Mouse (Mus musculus) myocyte (in vitro differentiated cells): ENCODE data around the gene Chrnb1.

Experiments
- CEBPB ChIP-seq: IDR thresholded peaks from 2 replicates; pipeline ENCODE4 v1.6.1; 2011; ENCODE audit warnings: mild to moderate bottlenecking, moderate library complexity; ENCODE audit not compliant: poor library complexity, insufficient read depth, severe bottlenecking
- E2F4 ChIP-seq: IDR thresholded peaks from one replicate; pipeline ENCODE4 v1.6.1; 2011; ENCODE audit warnings: mild to moderate bottlenecking, control low read depth, moderate library complexity; ENCODE audit not compliant: insufficient read depth
- MAX ChIP-seq: IDR thresholded peaks from one replicate; pipeline ENCODE4 v1.6.1; 2011; ENCODE audit warnings: low read depth, mild to moderate bottlenecking, control low read depth
- MYOD1 ChIP-seq, 3 experiments: IDR thresholded peaks; one replicate each; pipeline ENCODE4 v1.6.1; 2011; ENCODE audit warnings: control low read depth in 2 of 3, low read depth in 2 of 3, mild to moderate bottlenecking in 2 of 3, moderate library complexity in 1 of 3; ENCODE audit not compliant: insufficient read length in 2 of 3, control insufficient read depth in 1 of 3
- POLR2A ChIP-seq: IDR thresholded peaks from one replicate; pipeline ENCODE4 v1.6.1; 2011; ENCODE audit warnings: low read depth, mild to moderate bottlenecking, control low read depth, moderate library complexity; ENCODE audit not compliant: insufficient read length
- POLR2AphosphoS2 ChIP-seq: IDR thresholded peaks from one replicate; pipeline ENCODE4 v1.6.1; 2011; ENCODE audit warnings: low read depth, control low read depth; ENCODE audit not compliant: insufficient read length
- TCF12 ChIP-seq: IDR thresholded peaks from one replicate; pipeline ENCODE4 v1.6.1; 2011; ENCODE audit warnings: mild to moderate bottlenecking, control low read depth; ENCODE audit not compliant: poor library complexity, insufficient read depth, severe bottlenecking
- USF1 ChIP-seq: IDR thresholded peaks from one replicate; pipeline ENCODE4 v1.6.1; 2011; ENCODE audit warnings: low read depth, mild to moderate bottlenecking, control low read depth, moderate library complexity

DNA sequence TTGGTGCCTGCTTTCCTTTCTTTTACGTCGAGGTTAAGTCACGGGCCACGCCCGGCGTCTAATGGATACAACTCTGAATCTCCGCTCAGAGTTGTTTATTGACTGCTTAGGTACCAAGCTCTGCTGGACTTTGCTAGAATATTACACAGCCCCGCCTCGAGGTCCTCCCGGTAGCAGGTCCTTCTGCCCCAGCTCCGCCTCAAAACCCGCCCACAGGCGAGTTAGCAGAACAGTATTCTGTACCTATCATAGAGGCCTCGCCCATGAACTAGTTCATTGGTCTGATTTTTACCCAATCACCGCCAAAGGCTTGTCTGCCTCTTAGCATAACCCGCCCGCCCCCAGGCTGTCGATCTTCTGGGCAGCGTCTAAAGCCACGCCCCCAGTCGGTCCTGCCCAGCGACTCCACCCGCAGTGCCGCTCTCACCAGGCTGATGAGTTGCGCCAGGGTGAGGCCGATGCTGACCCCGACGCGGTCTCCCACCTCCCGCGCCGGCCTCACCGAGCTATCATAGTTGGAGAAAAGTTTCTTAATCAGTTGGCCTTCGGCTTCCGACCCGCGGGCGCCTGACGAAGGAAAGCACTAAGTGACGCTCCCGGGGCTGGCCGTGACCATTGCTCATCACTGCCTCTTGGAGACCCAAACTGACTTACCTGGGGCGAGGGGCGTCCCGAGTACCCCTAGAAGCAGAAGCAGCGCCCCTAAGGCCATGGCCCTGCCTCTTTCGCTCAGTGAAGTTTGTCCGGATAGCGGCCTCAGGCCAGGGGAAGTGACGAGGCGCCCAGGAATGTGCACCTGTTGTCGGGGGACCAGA, at the start of gene Chrnb1:
- TF ChIP-seq TCF12 = peak; percentile 46
- peak; percentile 93 for TF ChIP-seq POLR2A
- no peak for TF ChIP-seq MAX
- no peak for TF ChIP-seq CEBPB
- no peak for TF ChIP-seq USF1
- TF ChIP-seq POLR2AphosphoS2 = peak; percentile 90
- no peak for TF ChIP-seq E2F4
- peak in 2 of 3 experiments; percentile 92 to 95 for TF ChIP-seq MYOD1 (IDR thresholded peaks at IDR 0.05; ENCODE audit: control insufficient read depth in 1 of 3, insufficient read length in 2 of 3, low read depth in 2 of 3)
